Mouse (Mus musculus): ENCODE data around the gene Emsy. TPM values are rescaled to one million over a fixed set of nuclear protein-coding genes. Genes with fewer than 3 reads are reported as not detected.

The Emsy gene
- polyA plus RNA-seq, 1 experiment, result 15.0 TPM

DNA sequence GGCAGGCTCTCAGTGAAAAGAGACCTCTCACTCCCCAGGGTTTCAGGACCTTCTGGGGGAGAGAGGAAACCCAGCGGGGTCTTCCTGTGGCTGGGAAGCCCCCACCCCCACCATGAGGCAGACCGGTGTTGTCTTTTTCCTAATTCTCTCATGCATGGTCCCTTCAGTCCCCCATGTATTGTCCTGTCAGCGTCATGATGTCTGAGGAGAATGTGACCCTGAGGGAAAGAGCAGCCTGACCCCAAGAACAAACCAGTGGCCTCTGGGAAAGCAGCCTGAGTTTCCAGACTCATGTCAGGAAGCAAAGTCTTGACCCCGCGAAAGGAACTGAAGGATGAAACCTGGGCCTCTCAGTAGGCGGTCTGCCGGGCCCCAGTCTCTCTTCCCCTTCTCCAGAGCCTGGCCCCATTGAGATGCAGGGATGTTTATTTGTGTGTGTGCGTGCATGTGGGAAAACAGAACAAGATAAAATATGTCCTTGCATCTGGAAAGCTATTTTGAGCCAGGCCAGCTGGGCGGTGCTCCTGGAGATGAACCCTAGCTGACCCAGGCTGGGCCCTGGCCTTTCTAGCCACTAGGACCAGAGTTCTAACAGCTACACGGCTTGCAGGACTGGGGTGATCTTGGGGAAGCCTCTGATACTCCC is 84.2 kb downstream of the Emsy start:
- no peak for TF ChIP-seq POLR2A (IDR thresholded peaks at IDR 0.05; ENCODE audit: low read depth, low read length)
- no peak for TF ChIP-seq CTCF (IDR thresholded peaks at IDR 0.05; ENCODE audit: extremely low read depth, insufficient read length, insufficient replicate concordance, low read depth, low read length)
- Histone ChIP-seq H3K4me3 (ENCODE audit: low read depth, low read length) (no peak overlapping the region), H3K36me3 (ENCODE audit: control insufficient read depth, insufficient read depth, low read length) (no peaks in the 10 kb centered on the region), H3K4me1 (ENCODE audit: control insufficient read depth, insufficient read depth, insufficient read length, low read length) (peaks cover 15% of the 10 kb centered on the region), H3K27ac (ENCODE audit: insufficient read depth, low read depth, low read length) (peak overlapping the region; percentile 83), H3K27me3 (ENCODE audit: control insufficient read depth, insufficient read depth, low read length) (no peaks in the 10 kb centered on the region)
- WGBS, result 63% methylated on average over 10 of the region's 10 CpGs

DNA sequence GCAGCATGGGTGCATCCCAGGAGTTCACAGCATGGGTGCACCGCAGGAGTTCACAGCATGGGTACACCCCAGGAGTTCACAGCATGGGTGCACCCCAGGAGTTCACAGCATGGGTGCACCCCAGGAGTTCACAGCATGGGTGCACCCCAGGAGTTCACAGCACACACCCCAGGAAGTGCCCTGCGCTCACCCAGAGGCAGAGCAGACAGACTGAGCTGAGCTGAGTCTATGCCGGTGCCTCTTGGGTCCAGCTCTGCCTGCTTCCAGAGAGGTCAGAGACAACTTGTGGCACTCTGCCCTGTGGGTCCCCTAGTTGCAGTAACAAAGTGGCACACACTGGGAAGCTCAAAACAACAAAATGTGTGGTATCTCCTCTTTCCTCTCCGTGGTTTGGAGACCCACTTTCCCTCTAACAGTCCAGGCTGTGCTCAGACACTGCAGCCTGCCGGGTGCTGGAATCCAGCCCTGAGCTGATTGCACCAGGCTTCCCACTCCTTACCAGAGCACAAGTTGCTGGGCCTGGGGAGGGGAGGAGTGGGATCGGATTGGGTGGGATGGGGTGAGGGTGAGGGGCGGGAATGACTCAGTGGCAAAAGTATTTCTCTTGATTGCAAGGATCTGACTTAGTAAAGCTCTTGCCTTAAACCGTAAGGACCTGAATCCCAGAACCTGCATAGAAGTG is 85.6 kb downstream of the Emsy start:
- Histone ChIP-seq H3K27me3 (ENCODE audit: control insufficient read depth, insufficient read depth, low read length) (no peaks in the 10 kb centered on the region), H3K36me3 (ENCODE audit: control insufficient read depth, insufficient read depth, low read length) (no peaks in the 10 kb centered on the region), H3K4me3 (ENCODE audit: low read depth, low read length) (no peak overlapping the region), H3K27ac (ENCODE audit: insufficient read depth, low read depth, low read length) (no peak overlapping the region; the same call in 1 of the 2 replicates), H3K4me1 (ENCODE audit: control insufficient read depth, insufficient read depth, insufficient read length, low read length) (peaks cover 15% of the 10 kb centered on the region)
- no peak for TF ChIP-seq CTCF (IDR thresholded peaks at IDR 0.05; ENCODE audit: extremely low read depth, insufficient read length, insufficient replicate concordance, low read depth, low read length)
- no peak for TF ChIP-seq POLR2A (IDR thresholded peaks at IDR 0.05; ENCODE audit: low read depth, low read length)
- 65% methylated on average over 8 of the region's 8 CpGs for WGBS

DNA sequence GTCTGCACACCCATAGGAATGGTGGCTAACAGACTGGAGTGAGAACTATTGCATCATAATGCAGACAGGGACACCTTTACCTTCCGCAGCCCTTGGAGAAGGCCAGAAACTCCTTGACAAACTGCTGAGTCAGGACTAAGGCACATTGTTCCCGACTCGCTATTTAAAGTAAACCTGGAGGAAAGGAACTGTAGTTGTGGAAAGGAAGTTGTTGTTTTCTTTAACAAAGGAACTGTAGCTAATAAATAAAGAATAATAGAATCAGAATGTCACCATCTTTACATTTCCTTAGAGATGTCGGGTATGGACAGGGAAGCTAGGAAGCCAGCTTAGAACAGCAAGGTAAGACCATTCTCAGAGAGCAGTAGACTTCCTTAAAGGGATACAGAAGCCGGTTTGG is 89.5 kb downstream of the Emsy start:
- Histone ChIP-seq H3K27ac (ENCODE audit: insufficient read depth, low read depth, low read length) (no peak overlapping the region), H3K4me1 (ENCODE audit: control insufficient read depth, insufficient read depth, insufficient read length, low read length) (peaks cover 3% of the 10 kb centered on the region), H3K4me3 (ENCODE audit: low read depth, low read length) (no peak overlapping the region), H3K27me3 (ENCODE audit: control insufficient read depth, insufficient read depth, low read length) (no peaks in the 10 kb centered on the region), H3K36me3 (ENCODE audit: control insufficient read depth, insufficient read depth, low read length) (no peaks in the 10 kb centered on the region)
- TF ChIP-seq CTCF (IDR thresholded peaks at IDR 0.05; ENCODE audit: extremely low read depth, insufficient read length, insufficient replicate concordance, low read depth, low read length), result no peak
- no peak for TF ChIP-seq POLR2A (IDR thresholded peaks at IDR 0.05; ENCODE audit: low read depth, low read length)
- WGBS, result 51% methylated on average over 5 of the region's 5 CpGs

DNA sequence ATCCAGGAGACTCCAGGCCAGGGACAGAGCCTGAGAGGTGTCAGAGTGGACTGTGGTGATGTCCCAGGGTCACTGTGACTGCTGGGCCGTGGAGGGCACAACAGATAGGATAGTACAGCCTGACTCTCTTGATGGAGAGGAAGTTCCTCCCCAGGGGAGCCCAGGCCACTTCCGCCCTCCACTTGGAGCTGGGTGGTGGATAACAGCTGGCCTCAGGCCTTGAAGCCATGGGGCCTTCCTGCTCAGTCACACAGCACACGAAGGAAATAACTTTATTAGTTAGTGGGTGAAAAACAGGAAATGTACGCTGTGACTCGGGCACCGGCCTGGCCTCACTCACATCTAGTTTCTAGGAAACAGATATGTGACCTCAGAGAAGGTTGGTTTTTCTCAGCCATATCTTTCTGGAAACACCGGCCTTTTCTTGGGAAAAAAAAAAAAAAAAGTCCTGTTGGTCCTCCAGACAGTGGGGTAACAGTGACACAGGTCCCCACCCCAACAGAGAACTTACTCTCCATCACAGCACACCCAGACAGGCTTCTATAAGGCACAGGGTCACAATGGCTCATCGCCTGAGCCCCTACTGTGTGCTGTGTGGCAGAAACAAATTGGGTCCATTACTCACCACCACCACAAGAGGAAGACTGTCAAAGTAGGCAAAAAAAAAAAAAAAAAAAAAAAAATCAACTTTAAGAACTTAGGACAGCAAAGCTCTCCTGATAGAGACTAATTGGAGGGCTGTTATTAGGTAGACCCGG is 91.8 kb downstream of the Emsy start:
- WGBS, result 70% methylated on average over 9 of the region's 9 CpGs
- H3K36me3 ChIP-seq (ENCODE audit: control insufficient read depth, insufficient read depth, low read length), result no peaks in the 10 kb centered on the region
- H3K4me3 ChIP-seq (ENCODE audit: low read depth, low read length), result no peak overlapping the region
- TF ChIP-seq CTCF (IDR thresholded peaks at IDR 0.05; ENCODE audit: extremely low read depth, insufficient read length, insufficient replicate concordance, low read depth, low read length) (no peak), POLR2A (IDR thresholded peaks at IDR 0.05; ENCODE audit: low read depth, low read length) (no peak)
- H3K27me3 ChIP-seq (ENCODE audit: control insufficient read depth, insufficient read depth, low read length), result no peaks in the 10 kb centered on the region
- H3K27ac ChIP-seq (ENCODE audit: insufficient read depth, low read depth, low read length), result 0 out of 2 replicates have a peak overlapping the region, but pooled peaks have one; percentile 7
- peaks cover 3% of the 10 kb centered on the region for H3K4me1 ChIP-seq (ENCODE audit: control insufficient read depth, insufficient read depth, insufficient read length, low read length)

DNA sequence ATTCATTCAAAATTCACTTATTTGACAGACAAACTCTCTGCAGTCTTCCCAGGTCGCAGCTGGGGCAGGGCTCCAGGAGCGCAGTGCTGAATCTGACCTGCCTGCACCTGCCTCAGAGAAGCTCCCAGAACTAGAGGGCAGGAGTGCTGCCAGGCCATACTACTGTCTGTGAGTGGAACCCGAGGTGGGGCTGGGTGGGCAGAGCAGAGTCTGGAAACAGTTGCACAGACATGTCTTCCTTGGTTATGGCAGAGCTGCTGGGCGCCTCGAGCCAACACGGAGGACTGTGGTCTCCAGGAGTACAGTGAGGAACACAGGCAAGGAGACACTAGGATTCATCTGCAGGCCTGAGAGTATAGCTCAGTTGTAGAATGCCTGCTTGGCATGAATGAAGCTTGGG is 92.6 kb downstream of the Emsy start:
- H3K4me3 ChIP-seq (ENCODE audit: low read depth, low read length), result no peak overlapping the region
- no peak overlapping the region for H3K27ac ChIP-seq (ENCODE audit: insufficient read depth, low read depth, low read length)
- peaks cover 3% of the 10 kb centered on the region for H3K4me1 ChIP-seq (ENCODE audit: control insufficient read depth, insufficient read depth, insufficient read length, low read length)
- no peak for TF ChIP-seq POLR2A (IDR thresholded peaks at IDR 0.05; ENCODE audit: low read depth, low read length)
- TF ChIP-seq CTCF (IDR thresholded peaks at IDR 0.05; ENCODE audit: extremely low read depth, insufficient read length, insufficient replicate concordance, low read depth, low read length), result no peak
- H3K36me3 ChIP-seq (ENCODE audit: control insufficient read depth, insufficient read depth, low read length), result no peaks in the 10 kb centered on the region
- 86% methylated on average over 6 of the region's 6 CpGs for WGBS
- H3K27me3 ChIP-seq (ENCODE audit: control insufficient read depth, insufficient read depth, low read length), result no peaks in the 10 kb centered on the region

DNA sequence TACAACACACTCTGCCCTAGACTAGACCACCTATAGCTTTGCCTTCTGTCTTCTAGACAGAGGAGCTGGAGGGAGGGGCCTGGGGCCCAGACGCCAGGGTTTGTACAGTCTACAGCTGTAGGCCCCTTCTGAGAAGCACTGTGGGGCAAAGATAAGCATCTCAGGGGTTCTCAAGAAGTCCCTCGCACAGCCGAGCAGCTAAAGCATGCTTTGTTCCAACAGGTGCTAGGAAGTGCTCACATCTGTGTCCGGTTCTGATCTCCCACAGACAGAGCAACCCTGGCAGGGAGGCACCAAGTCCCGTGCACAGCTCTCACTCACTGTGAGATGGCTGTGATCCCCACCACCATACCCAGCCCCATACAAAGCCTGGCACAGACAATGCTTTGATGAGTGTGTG is 93.6 kb downstream of the Emsy start:
- Histone ChIP-seq H3K36me3 (ENCODE audit: control insufficient read depth, insufficient read depth, low read length) (no peaks in the 10 kb centered on the region), H3K4me1 (ENCODE audit: control insufficient read depth, insufficient read depth, insufficient read length, low read length) (peaks cover 7% of the 10 kb centered on the region), H3K4me3 (ENCODE audit: low read depth, low read length) (no peak overlapping the region), H3K27me3 (ENCODE audit: control insufficient read depth, insufficient read depth, low read length) (no peaks in the 10 kb centered on the region), H3K27ac (ENCODE audit: insufficient read depth, low read depth, low read length) (no peak overlapping the region)
- 80% methylated on average over 5 of the region's 5 CpGs for WGBS
- TF ChIP-seq POLR2A (IDR thresholded peaks at IDR 0.05; ENCODE audit: low read depth, low read length) (no peak), CTCF (IDR thresholded peaks at IDR 0.05; ENCODE audit: extremely low read depth, insufficient read length, insufficient replicate concordance, low read depth, low read length) (no peak)

DNA sequence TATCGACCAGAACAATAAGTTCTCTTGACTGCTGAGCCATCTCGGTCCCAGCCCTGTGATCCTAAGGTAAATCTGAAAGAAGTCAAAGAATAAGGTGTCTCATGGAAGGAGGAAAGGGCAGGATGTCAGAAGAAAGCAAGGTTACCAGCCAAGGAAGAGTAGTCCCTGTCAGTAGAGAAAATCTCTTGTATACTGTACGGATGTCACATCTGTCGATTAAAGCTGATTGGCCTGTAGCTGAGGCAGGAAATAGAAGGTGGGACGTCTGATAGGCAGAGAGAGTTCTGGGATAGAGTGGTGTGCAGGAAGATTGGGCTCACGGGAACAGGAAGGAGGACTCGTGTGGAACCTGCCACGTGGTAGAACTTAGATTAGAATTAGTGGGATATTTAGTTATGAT is 94.4 kb downstream of the Emsy start:
- TF ChIP-seq CTCF (IDR thresholded peaks at IDR 0.05; ENCODE audit: extremely low read depth, insufficient read length, insufficient replicate concordance, low read depth, low read length) (no peak), POLR2A (IDR thresholded peaks at IDR 0.05; ENCODE audit: low read depth, low read length) (no peak)
- Histone ChIP-seq H3K27ac (ENCODE audit: insufficient read depth, low read depth, low read length) (no peak overlapping the region), H3K4me3 (ENCODE audit: low read depth, low read length) (no peak overlapping the region), H3K4me1 (ENCODE audit: control insufficient read depth, insufficient read depth, insufficient read length, low read length) (peaks cover 7% of the 10 kb centered on the region), H3K27me3 (ENCODE audit: control insufficient read depth, insufficient read depth, low read length) (no peaks in the 10 kb centered on the region), H3K36me3 (ENCODE audit: control insufficient read depth, insufficient read depth, low read length) (no peaks in the 10 kb centered on the region)
- WGBS, result 71% methylated on average over 8 of the region's 8 CpGs
